Mouse (Mus musculus): ENCODE data around the gene Lhfpl5. TPM values are rescaled to one million over a fixed set of nuclear protein-coding genes. Genes with fewer than 3 reads are reported as not detected.

The Lhfpl5 gene
- polyA plus RNA-seq, 1 experiment from 2014 or later: 26.9 TPM

DNA sequence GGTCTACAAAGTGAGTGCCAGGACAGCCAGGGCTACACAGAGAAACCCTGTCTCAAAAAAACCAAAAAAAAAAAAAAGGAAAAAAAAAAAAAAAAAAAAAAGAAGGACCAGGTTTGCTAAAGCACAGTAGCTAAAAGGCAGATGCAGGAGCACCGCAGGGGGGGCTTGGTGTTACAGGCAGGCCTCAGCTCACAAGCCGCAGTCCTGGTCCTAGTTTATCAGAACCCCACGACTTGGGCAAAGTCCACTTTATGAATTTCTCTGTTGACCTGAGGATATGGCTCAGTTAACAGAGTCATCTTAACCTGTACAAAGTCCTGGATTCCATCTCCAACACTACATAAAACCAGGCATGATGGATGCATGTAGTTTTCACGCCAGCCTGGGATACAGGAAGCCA is 39.9 kb downstream of the Lhfpl5 start:
- H3K4me2 ChIP-seq (ENCODE audit: low read length): no peak overlapping the region
- H3K27me3 ChIP-seq (replicated peaks; ENCODE audit: control insufficient read depth, insufficient read depth, low read length): no peaks in the 10 kb centered on the region
- no peak overlapping the region for H3K27ac ChIP-seq (ENCODE audit: low read depth, low read length)
- 96% methylated on average over 4 of the region's 4 CpGs for WGBS
- no peaks in the 10 kb centered on the region; the same call in 1 of the 2 replicates for H3K36me3 ChIP-seq (ENCODE audit: control insufficient read depth, insufficient read depth, low read length)
- H3K9me3 ChIP-seq (ENCODE audit: control insufficient read depth, low read length): no peaks in the 10 kb centered on the region
- no peak overlapping the region for H3K4me3 ChIP-seq (ENCODE audit: low read length)
- H3K4me1 ChIP-seq (ENCODE audit: control insufficient read depth, insufficient read depth, low read depth, low read length): peaks cover 3% of the 10 kb centered on the region
- no peak overlapping the region for H3K9ac ChIP-seq (ENCODE audit: low read depth, low read length)
- no peak for ATAC-seq

DNA sequence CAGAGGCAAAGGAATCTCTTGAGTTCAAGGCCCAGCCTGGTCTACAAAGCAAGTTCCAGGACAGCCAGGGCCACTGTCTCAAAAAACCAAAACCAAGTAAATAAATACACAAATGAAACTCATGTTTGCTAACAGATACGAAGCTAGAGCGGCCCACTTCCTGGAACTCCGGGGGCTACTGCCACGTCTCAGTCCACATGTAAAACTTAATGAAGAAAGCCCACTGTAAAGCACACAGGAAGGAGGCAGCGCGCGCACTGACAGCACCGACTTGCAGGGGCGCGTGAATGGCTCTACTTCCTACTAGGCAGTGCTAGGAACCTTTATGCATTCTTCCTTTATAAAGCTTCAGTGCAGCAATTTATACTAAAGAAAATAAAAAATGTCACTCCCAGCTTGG is 42.2 kb downstream of the Lhfpl5 start:
- peaks cover 16% of the 10 kb centered on the region for H3K4me1 ChIP-seq (ENCODE audit: control insufficient read depth, insufficient read depth, low read depth, low read length)
- no peak overlapping the region for H3K4me3 ChIP-seq (ENCODE audit: low read length)
- H3K27ac ChIP-seq (ENCODE audit: low read depth, low read length): no peak overlapping the region
- no peaks in the 10 kb centered on the region for H3K9me3 ChIP-seq (ENCODE audit: control insufficient read depth, low read length)
- no peak for ATAC-seq
- WGBS: 92% methylated on average over 10 of the region's 10 CpGs
- no peaks in the 10 kb centered on the region for H3K27me3 ChIP-seq (replicated peaks; ENCODE audit: control insufficient read depth, insufficient read depth, low read length)
- no peak overlapping the region for H3K9ac ChIP-seq (ENCODE audit: low read depth, low read length)
- no peaks in the 10 kb centered on the region; the same call in 1 of the 2 replicates for H3K36me3 ChIP-seq (ENCODE audit: control insufficient read depth, insufficient read depth, low read length)
- H3K4me2 ChIP-seq (ENCODE audit: low read length): no peak overlapping the region

- Histone ChIP-seq H3K4me2 (ENCODE audit: low read length) (no peak overlapping the region), H3K4me1 (ENCODE audit: control insufficient read depth, insufficient read depth, low read depth, low read length) (peaks cover 17% of the 10 kb centered on the region), H3K27ac (ENCODE audit: low read depth, low read length) (no peak overlapping the region), H3K27me3 (replicated peaks; ENCODE audit: control insufficient read depth, insufficient read depth, low read length) (no peaks in the 10 kb centered on the region), H3K9ac (ENCODE audit: low read depth, low read length) (no peak overlapping the region), H3K36me3 (ENCODE audit: control insufficient read depth, insufficient read depth, low read length) (no peaks in the 10 kb centered on the region; the same call in 1 of the 2 replicates), H3K4me3 (ENCODE audit: low read length) (no peak overlapping the region), H3K9me3 (ENCODE audit: control insufficient read depth, low read length) (no peaks in the 10 kb centered on the region)
- 87% methylated on average over 7 of the region's 7 CpGs for WGBS
- no peak for ATAC-seq
Measured at GRCm38 (mm10) chr17:28618124-28618523, 42.7 kb downstream of the Lhfpl5 start.

- H3K4me1 ChIP-seq (ENCODE audit: control insufficient read depth, insufficient read depth, low read depth, low read length): peaks cover 17% of the 10 kb centered on the region
- H3K36me3 ChIP-seq (ENCODE audit: control insufficient read depth, insufficient read depth, low read length): no peaks in the 10 kb centered on the region; the same call in 1 of the 2 replicates
- ATAC-seq: no peak
- H3K9ac ChIP-seq (ENCODE audit: low read depth, low read length): no peak overlapping the region
- H3K27me3 ChIP-seq (replicated peaks; ENCODE audit: control insufficient read depth, insufficient read depth, low read length): no peaks in the 10 kb centered on the region
- no peak overlapping the region for H3K4me2 ChIP-seq (ENCODE audit: low read length)
- H3K4me3 ChIP-seq (ENCODE audit: low read length): no peak overlapping the region
- no peaks in the 10 kb centered on the region for H3K9me3 ChIP-seq (ENCODE audit: control insufficient read depth, low read length)
- 91% methylated on average over 1 of the region's 1 CpGs for WGBS
- H3K27ac ChIP-seq (ENCODE audit: low read depth, low read length): no peak overlapping the region
Measured at GRCm38 (mm10) chr17:28618775-28619174, 43.3 kb downstream of the Lhfpl5 start.

DNA sequence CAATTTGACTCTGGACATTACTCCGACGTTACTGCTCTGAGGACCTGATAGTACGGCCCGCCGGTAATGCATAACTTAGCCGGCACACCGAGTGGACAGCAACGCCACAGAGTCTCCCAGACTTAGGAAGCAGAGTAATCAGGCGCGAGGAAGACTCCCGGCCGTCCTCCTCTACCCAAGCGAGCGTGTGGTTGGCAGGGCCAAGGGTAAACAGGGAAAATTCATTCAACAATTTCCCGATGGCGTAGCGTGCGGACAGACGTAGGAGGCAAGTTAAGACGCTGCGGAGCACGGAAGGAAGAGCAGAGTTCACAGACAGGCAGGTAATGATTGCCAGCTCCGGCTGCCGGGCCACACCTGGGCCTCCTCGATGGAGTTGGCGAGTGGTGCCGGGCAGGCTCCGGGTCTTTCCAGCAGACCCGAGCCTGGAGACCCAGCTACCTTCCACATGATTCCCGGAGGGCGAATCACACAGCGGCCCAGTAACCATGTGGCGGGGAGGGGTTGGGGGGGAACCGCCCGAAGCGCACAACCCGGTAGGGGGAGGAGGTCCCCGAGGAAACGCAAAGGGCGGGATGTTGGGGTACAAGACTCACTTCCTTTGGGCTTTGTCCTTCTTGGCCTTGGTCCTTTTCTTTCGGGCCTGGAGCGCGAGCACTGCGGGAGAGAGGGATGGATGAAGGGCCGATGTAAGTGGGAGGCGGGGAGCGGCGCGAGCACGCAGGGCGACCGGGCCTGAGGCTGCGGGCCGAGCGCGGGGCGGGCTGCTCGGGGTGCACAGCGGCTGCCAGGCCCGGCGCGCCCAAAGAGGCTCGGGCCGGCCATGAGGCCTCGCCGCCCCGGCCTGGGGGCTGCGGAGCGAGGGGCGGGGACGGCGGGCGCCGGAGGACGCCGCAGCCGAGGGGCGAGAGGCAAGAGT is 46.2 kb downstream of the Lhfpl5 start:
- Histone ChIP-seq H3K4me1 (ENCODE audit: control insufficient read depth, insufficient read depth, low read depth, low read length) (peaks cover 17% of the 10 kb centered on the region), H3K27me3 (replicated peaks; ENCODE audit: control insufficient read depth, insufficient read depth, low read length) (no peaks in the 10 kb centered on the region), H3K4me2 (ENCODE audit: low read length) (peak overlapping the region; percentile 81), H3K9me3 (ENCODE audit: control insufficient read depth, low read length) (no peaks in the 10 kb centered on the region), H3K36me3 (ENCODE audit: control insufficient read depth, insufficient read depth, low read length) (no peaks in the 10 kb centered on the region), H3K4me3 (ENCODE audit: low read length) (peak overlapping the region; percentile 88), H3K27ac (ENCODE audit: low read depth, low read length) (peak overlapping the region; percentile 91), H3K9ac (ENCODE audit: low read depth, low read length) (peak overlapping the region; percentile 98)
- peak; percentile 77 for ATAC-seq
- under 1% methylated on average over 60 of the region's 78 CpGs for WGBS

- WGBS: under 1% methylated on average over 38 of the region's 53 CpGs
- H3K4me3 ChIP-seq (ENCODE audit: low read length): peak within 1 kb of the TSS; percentile 88
- no peaks in the 10 kb centered on the region for H3K27me3 ChIP-seq (replicated peaks; ENCODE audit: control insufficient read depth, insufficient read depth, low read length)
- H3K9ac ChIP-seq (ENCODE audit: low read depth, low read length): peak within 1 kb of the TSS; percentile 98
- no peaks in the 10 kb centered on the region for H3K36me3 ChIP-seq (ENCODE audit: control insufficient read depth, insufficient read depth, low read length)
- peak within 1 kb of the TSS; percentile 91 for H3K27ac ChIP-seq (ENCODE audit: low read depth, low read length)
- H3K4me2 ChIP-seq (ENCODE audit: low read length): peak within 1 kb of the TSS; percentile 81
- ATAC-seq: peak; percentile 98
- H3K4me1 ChIP-seq (ENCODE audit: control insufficient read depth, insufficient read depth, low read depth, low read length): peaks cover 17% of the 10 kb centered on the region
- H3K9me3 ChIP-seq (ENCODE audit: control insufficient read depth, low read length): no peaks in the 10 kb centered on the region
Measured at GRCm38 (mm10) chr17:28622300-28622759, 46.9 kb downstream of the Lhfpl5 start, which contains the start of gene Srpk1. TSS of gene Srpk1 (minus strand) at chr17:28622709.

DNA sequence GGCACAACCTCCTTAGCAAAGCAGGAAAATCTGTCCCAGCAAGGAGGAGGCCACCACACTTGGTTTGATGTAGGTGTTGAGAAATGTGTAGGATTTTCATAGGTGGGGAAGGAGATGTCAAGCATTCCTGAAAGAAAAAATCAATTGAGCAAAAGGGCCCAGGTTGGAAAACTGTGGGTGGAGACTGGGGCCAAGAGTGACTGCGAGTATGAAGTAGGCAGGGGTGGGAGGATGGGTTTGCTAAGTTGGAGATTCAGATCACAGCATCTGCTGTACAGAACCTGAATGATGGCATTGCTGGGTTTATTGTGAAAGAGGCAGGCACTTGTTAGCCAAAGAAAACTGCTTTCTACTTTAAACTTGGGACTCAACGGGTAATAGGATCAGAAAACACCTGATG is 49.4 kb downstream of the Lhfpl5 start:
- H3K27me3 ChIP-seq (replicated peaks; ENCODE audit: control insufficient read depth, insufficient read depth, low read length): no peaks in the 10 kb centered on the region
- no peak overlapping the region for H3K4me2 ChIP-seq (ENCODE audit: low read length)
- no peak overlapping the region for H3K4me3 ChIP-seq (ENCODE audit: low read length)
- no peak overlapping the region for H3K9ac ChIP-seq (ENCODE audit: low read depth, low read length)
- H3K9me3 ChIP-seq (ENCODE audit: control insufficient read depth, low read length): no peaks in the 10 kb centered on the region
- no peaks in the 10 kb centered on the region for H3K36me3 ChIP-seq (ENCODE audit: control insufficient read depth, insufficient read depth, low read length)
- ATAC-seq: no peak
- H3K4me1 ChIP-seq (ENCODE audit: control insufficient read depth, insufficient read depth, low read depth, low read length): peaks cover 17% of the 10 kb centered on the region
- H3K27ac ChIP-seq (ENCODE audit: low read depth, low read length): no peak overlapping the region
- 75% methylated on average over 2 of the region's 2 CpGs for WGBS

- Histone ChIP-seq H3K9me3 (ENCODE audit: control insufficient read depth, low read length) (no peaks in the 10 kb centered on the region), H3K4me2 (ENCODE audit: low read length) (no peak overlapping the region), H3K36me3 (ENCODE audit: control insufficient read depth, insufficient read depth, low read length) (no peaks in the 10 kb centered on the region), H3K4me1 (ENCODE audit: control insufficient read depth, insufficient read depth, low read depth, low read length) (peaks cover 15% of the 10 kb centered on the region), H3K9ac (ENCODE audit: low read depth, low read length) (no peak overlapping the region), H3K27me3 (replicated peaks; ENCODE audit: control insufficient read depth, insufficient read depth, low read length) (no peaks in the 10 kb centered on the region), H3K4me3 (ENCODE audit: low read length) (no peak overlapping the region), H3K27ac (ENCODE audit: low read depth, low read length) (no peak overlapping the region)
- ATAC-seq: no peak
- whole genome bisulfite sequencing: 93% methylated on average over 15 of the region's 15 CpGs
Measured at GRCm38 (mm10) chr17:28625327-28625726, 49.9 kb downstream of the Lhfpl5 start.

DNA sequence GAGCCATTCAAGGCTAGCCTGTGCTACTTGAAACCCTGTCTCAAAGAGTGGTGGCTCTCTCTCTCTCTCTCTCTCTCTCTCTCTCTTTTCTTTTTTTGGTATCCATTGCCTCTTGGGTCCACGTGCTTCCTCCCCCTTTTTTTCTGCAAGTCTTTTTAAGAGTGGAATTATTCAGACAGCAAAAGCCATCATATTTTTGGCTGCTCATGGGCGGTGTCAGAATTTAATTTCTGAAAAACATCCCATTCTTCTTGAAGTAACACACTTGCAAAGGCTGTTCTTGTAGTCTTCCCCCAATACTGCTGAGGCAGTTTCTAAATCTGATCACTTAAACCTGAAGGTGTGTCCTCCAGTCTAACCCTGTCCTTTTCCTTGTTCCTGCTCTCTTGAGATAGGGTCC is 51.5 kb downstream of the Lhfpl5 start:
- H3K9me3 ChIP-seq (ENCODE audit: control insufficient read depth, low read length): no peaks in the 10 kb centered on the region
- ATAC-seq: no peak
- H3K4me2 ChIP-seq (ENCODE audit: low read length): no peak overlapping the region
- H3K4me3 ChIP-seq (ENCODE audit: low read length): no peak overlapping the region
- no peak overlapping the region for H3K27ac ChIP-seq (ENCODE audit: low read depth, low read length)
- H3K36me3 ChIP-seq (ENCODE audit: control insufficient read depth, insufficient read depth, low read length): no peaks in the 10 kb centered on the region
- peaks cover 3% of the 10 kb centered on the region for H3K4me1 ChIP-seq (ENCODE audit: control insufficient read depth, insufficient read depth, low read depth, low read length)
- H3K9ac ChIP-seq (ENCODE audit: low read depth, low read length): no peak overlapping the region
- 92% methylated on average over 2 of the region's 2 CpGs for WGBS
- no peaks in the 10 kb centered on the region for H3K27me3 ChIP-seq (replicated peaks; ENCODE audit: control insufficient read depth, insufficient read depth, low read length)

Data from hindbrain, embryonic 16.5 days (tissue).